30 mouse cellular contexts compared by ENCODE assay signal in the genomic region with DNA sequence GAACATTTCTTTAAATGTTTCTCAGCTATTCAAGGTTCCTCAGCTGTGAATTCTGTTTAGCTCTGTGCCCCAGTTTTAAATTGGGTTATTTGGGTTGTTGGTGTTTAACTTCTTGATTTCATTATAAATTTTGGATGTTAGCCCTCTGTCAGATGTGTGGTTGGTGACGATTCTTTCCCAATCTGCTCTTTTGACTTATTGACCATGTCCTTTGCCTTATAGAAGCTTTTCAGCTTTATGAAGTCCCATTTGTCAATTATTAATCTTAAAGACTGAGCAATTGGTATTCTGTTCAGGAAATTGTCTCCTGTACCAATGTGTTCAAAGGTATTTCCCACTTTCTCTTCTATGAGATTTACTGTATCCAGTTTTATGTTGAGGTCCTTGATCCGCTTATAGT.
"Had no signal": no experiment of that assay in that cellular context is flagged by ENCODE, and none has a peak within 500 bp of the region (broad histone marks: within the 10 kb centered on the region; RNA-seq: fewer than 3 reads in every experiment).

No protein-coding gene starts in this region.

- H3K4me1 ChIP-seq: limb, embryonic 10.5 days; limb, embryonic 12.5 days; limb, embryonic 13.5 days; limb, embryonic 15.5 days; liver, embryonic 13.5 days; liver, embryonic 15.5 days; lung, embryonic 15.5 days; megakaryocyte, embryonic 14.5 days; midbrain, embryonic 10.5 days; midbrain, embryonic 12.5 days; midbrain, embryonic 13.5 days; midbrain, embryonic 15.5 days; neural tube, embryonic 12.5 days had no signal

- H3K27me3 ChIP-seq: limb, embryonic 12.5 days; limb, embryonic 13.5 days; limb, embryonic 15.5 days; liver, embryonic 13.5 days; liver, embryonic 15.5 days; lung, embryonic 15.5 days; megakaryocyte, embryonic 14.5 days; midbrain, embryonic 12.5 days; midbrain, embryonic 13.5 days; midbrain, embryonic 15.5 days; neural tube, embryonic 12.5 days had no signal

- H3K9me3 ChIP-seq: limb, embryonic 10.5 days; limb, embryonic 12.5 days; limb, embryonic 13.5 days; limb, embryonic 15.5 days; liver, embryonic 13.5 days; liver, embryonic 15.5 days; lung, embryonic 15.5 days; midbrain, embryonic 10.5 days; midbrain, embryonic 12.5 days; midbrain, embryonic 13.5 days; midbrain, embryonic 15.5 days; neural tube, embryonic 12.5 days had no signal

- DNase-seq: left cerebral cortex, postnatal 4 days; liver, embryonic 13.5 days; lung, adult 18-20 months; lung, adult 2 months; lung, embryonic 14.5 days; lung, postnatal 10 days; lung, postnatal 14 days; lung, postnatal 36 days; lung, postnatal 4 days; midbrain, embryonic 14.5 days had no signal

- ATAC-seq: lung, postnatal 0 days; midbrain, embryonic 13.5 days; midbrain, embryonic 15.5 days; midbrain, embryonic 16.5 days had no signal

- H3K4me3 ChIP-seq: left cerebral cortex, adult 2 months; limb, embryonic 10.5 days; limb, embryonic 12.5 days; limb, embryonic 13.5 days; limb, embryonic 15.5 days; liver, embryonic 13.5 days; liver, embryonic 15.5 days; lung, embryonic 15.5 days; megakaryocyte, embryonic 14.5 days; midbrain, embryonic 10.5 days; midbrain, embryonic 12.5 days; midbrain, embryonic 13.5 days; midbrain, embryonic 15.5 days; myocyte; neural tube, embryonic 12.5 days had no signal

- H3K4me2 ChIP-seq: limb, embryonic 12.5 days; limb, embryonic 13.5 days; limb, embryonic 15.5 days; liver, embryonic 11.5 days; liver, embryonic 13.5 days; liver, embryonic 15.5 days; lung, embryonic 14.5 days; lung, embryonic 15.5 days; midbrain, embryonic 11.5 days; midbrain, embryonic 12.5 days; midbrain, embryonic 13.5 days; midbrain, embryonic 15.5 days; neural tube, embryonic 12.5 days had no signal

- H3K27ac ChIP-seq: left cerebral cortex, adult 2 months; limb, embryonic 10.5 days; limb, embryonic 12.5 days; limb, embryonic 13.5 days; limb, embryonic 15.5 days; liver, embryonic 13.5 days; liver, embryonic 14.5 days; liver, embryonic 15.5 days; lung, embryonic 15.5 days; macrophage; midbrain, embryonic 10.5 days; midbrain, embryonic 12.5 days; midbrain, embryonic 13.5 days; midbrain, embryonic 15.5 days; neural tube, embryonic 12.5 days had no signal

- H3K9ac ChIP-seq: limb, embryonic 12.5 days; limb, embryonic 13.5 days; limb, embryonic 15.5 days; liver, embryonic 13.5 days; liver, embryonic 14.5 days; liver, embryonic 15.5 days; lung, embryonic 14.5 days; lung, embryonic 15.5 days; midbrain, embryonic 12.5 days; midbrain, embryonic 13.5 days; midbrain, embryonic 15.5 days; neural tube, embryonic 12.5 days had no signal

- H3K36me3 ChIP-seq: limb, embryonic 10.5 days; limb, embryonic 12.5 days; limb, embryonic 13.5 days; limb, embryonic 15.5 days; liver, embryonic 13.5 days; liver, embryonic 15.5 days; lung, embryonic 15.5 days; midbrain, embryonic 10.5 days; midbrain, embryonic 12.5 days; midbrain, embryonic 13.5 days; midbrain, embryonic 15.5 days; neural tube, embryonic 12.5 days had no signal
